Mouse (Mus musculus): ENCODE results near the gene Xrn1. TPM values are rescaled to one million over a fixed set of nuclear protein-coding genes. Genes with fewer than 3 reads are reported as not detected.

Gene Xrn1
- polyA plus RNA-seq, 1 experiment, result 14.2 TPM

- TF ChIP-seq CTCF (IDR thresholded peaks at IDR 0.05; ENCODE audit: borderline replicate concordance, insufficient read depth, low read depth, low read length), result no peak
- TF ChIP-seq POLR2A (IDR thresholded peaks at IDR 0.05; ENCODE audit: borderline replicate concordance, insufficient read depth, low read length), result no peak
- Histone ChIP-seq H3K27me3 (ENCODE audit: control insufficient read depth, insufficient read depth, low read length) (no peaks in the 10 kb centered on the region), H3K27ac (ENCODE audit: insufficient read depth, low read length) (no peak overlapping the region), H3K4me1 (ENCODE audit: control insufficient read depth, insufficient read depth, low read length) (no peaks in the 10 kb centered on the region), H3K4me3 (replicated peaks; ENCODE audit: insufficient read depth, low read depth, low read length) (no peak overlapping the region)
- no peak for DNase-seq
- 94% methylated on average over 1 of the region's 1 CpGs for WGBS
These were observed 138.7 kb downstream of the Xrn1 start for GRCm38 (mm10) chr9:96093221-96093620.

DNA sequence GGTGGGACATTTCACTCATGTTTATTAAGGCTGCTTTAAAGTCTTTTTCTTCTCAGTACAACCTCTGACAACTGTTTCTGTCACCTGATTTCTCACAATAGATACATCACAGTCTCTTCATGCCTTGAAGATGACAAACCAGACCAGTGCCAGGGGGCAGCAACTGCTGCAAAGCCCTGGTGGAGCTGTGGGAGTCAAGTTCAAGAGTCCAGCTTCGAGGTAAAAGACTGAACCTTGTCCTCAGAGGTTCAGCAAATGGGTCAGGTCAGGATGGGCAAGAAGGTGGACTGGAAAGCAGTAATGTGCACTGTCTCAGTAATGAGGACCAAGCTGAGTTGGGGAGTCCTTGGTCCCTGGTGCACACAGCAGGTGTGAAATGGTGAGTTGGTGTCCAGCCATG lies 139.8 kb downstream of the Xrn1 start:
- DNase-seq, result no peak

DNA sequence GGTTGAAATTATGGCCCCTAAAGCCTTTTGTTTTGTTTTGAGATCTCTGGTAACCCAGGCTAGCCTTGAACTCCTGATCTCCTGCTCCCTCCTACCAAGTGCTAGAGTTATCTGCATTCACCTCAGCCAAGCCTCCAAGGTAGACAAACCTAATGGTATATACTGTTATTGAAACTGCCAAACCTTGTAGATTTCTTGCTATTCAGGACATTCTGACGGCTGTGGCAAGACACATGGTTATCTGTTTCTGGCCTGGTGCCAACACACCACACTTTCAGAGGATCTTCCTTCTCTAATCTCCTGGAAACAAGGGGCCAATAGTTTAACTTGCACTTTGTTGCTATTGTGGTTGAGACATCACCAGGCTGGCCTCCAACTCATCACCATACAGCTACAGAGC lies 140.6 kb downstream of the Xrn1 start:
- TF ChIP-seq POLR2A (IDR thresholded peaks at IDR 0.05; ENCODE audit: borderline replicate concordance, insufficient read depth, low read length) (no peak), CTCF (IDR thresholded peaks at IDR 0.05; ENCODE audit: borderline replicate concordance, insufficient read depth, low read depth, low read length) (no peak)
- Histone ChIP-seq H3K27ac (ENCODE audit: insufficient read depth, low read length) (no peak overlapping the region), H3K4me1 (ENCODE audit: control insufficient read depth, insufficient read depth, low read length) (no peaks in the 10 kb centered on the region), H3K27me3 (ENCODE audit: control insufficient read depth, insufficient read depth, low read length) (no peaks in the 10 kb centered on the region), H3K4me3 (replicated peaks; ENCODE audit: insufficient read depth, low read depth, low read length) (no peak overlapping the region)
- 11% methylated on average over 1 of the region's 1 CpGs for WGBS
- no peak for DNase-seq

More for the DNA sequence above, 139.8 kb downstream of the Xrn1 start:
- Histone ChIP-seq H3K4me3 (replicated peaks; ENCODE audit: insufficient read depth, low read depth, low read length) (no peak overlapping the region), H3K27ac (ENCODE audit: insufficient read depth, low read length) (no peak overlapping the region), H3K27me3 (ENCODE audit: control insufficient read depth, insufficient read depth, low read length) (no peaks in the 10 kb centered on the region), H3K4me1 (ENCODE audit: control insufficient read depth, insufficient read depth, low read length) (no peaks in the 10 kb centered on the region)
- 44% methylated on average over 1 of the region's 1 CpGs for WGBS
- TF ChIP-seq POLR2A (IDR thresholded peaks at IDR 0.05; ENCODE audit: borderline replicate concordance, insufficient read depth, low read length) (no peak), CTCF (IDR thresholded peaks at IDR 0.05; ENCODE audit: borderline replicate concordance, insufficient read depth, low read depth, low read length) (no peak)

DNA sequence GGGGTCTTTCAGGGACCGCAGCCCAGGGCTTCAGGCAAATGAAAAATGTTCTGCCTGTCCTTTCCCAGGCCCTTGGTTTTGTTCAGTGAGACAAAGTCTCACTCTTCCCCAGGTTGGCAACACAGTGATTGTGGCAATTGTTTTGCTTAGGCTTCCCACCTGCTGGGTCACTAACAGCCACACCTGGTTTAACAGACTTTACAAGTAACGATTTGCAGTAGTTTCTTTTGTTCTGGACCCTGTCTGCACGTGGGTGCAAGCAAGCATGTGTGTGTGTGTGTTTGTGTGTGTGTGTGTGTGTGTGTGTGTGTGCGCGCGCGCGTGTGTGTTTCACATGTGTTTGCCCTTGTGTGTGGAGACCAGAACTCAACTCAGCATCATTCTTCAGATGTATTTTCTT lies 148.3 kb downstream of the Xrn1 start:
- H3K4me3 ChIP-seq (replicated peaks; ENCODE audit: insufficient read depth, low read depth, low read length), result no peak overlapping the region
- no peaks in the 10 kb centered on the region for H3K4me1 ChIP-seq (ENCODE audit: control insufficient read depth, insufficient read depth, low read length)
- WGBS, result 89% methylated on average over 8 of the region's 8 CpGs
- DNase-seq, result no peak
- TF ChIP-seq CTCF (IDR thresholded peaks at IDR 0.05; ENCODE audit: borderline replicate concordance, insufficient read depth, low read depth, low read length), result no peak
- H3K27ac ChIP-seq (ENCODE audit: insufficient read depth, low read length), result no peak overlapping the region
- no peaks in the 10 kb centered on the region; the same call in 1 of the 2 replicates for H3K27me3 ChIP-seq (ENCODE audit: control insufficient read depth, insufficient read depth, low read length)

Other genes starting within 250 kb of the Xrn1 start
- 21.3 and 23.1 TPM in 2 replicates for gene Trpc1, start 204.4 kb upstream of the Xrn1 start, polyA plus RNA-seq (2012; rRNA removed)
- gene Pls1, start 109.4 kb upstream of the Xrn1 start, polyA plus RNA-seq (2012; rRNA removed), result 9.3 and 11.5 TPM in 2 replicates
- 7.0 and 7.2 TPM in 2 replicates for gene Atr, start 97.2 kb upstream of the Xrn1 start, polyA plus RNA-seq (2012; rRNA removed)
- 1.6 and 1.7 TPM in 2 replicates for gene Gk5, start 164.6 kb downstream of the Xrn1 start, polyA plus RNA-seq (2012; rRNA removed)
- 17.8 and 19.3 TPM in 2 replicates for gene Tfdp2, start 241.5 kb downstream of the Xrn1 start, polyA plus RNA-seq (2012; rRNA removed)

All from cerebellum, adult 2 months (tissue).